Mouse (Mus musculus) myocyte (in vitro differentiated cells): Measurements from ENCODE around the gene Pcbp4.

ENCODE experiments used
- CEBPB ChIP-seq: IDR thresholded peaks from 2 replicates; pipeline ENCODE4 v1.6.1; 2011; ENCODE audit warnings: mild to moderate bottlenecking, moderate library complexity; ENCODE audit not compliant: poor library complexity, insufficient read depth, severe bottlenecking
- E2F4 ChIP-seq: IDR thresholded peaks from one replicate; pipeline ENCODE4 v1.6.1; 2011; ENCODE audit warnings: mild to moderate bottlenecking, control low read depth, moderate library complexity; ENCODE audit not compliant: insufficient read depth
- MAX ChIP-seq: IDR thresholded peaks from one replicate; pipeline ENCODE4 v1.6.1; 2011; ENCODE audit warnings: low read depth, mild to moderate bottlenecking, control low read depth
- MYOD1 ChIP-seq, 3 experiments: IDR thresholded peaks; one replicate each; pipeline ENCODE4 v1.6.1; 2011; ENCODE audit warnings: control low read depth in 2 of 3, low read depth in 2 of 3, mild to moderate bottlenecking in 2 of 3, moderate library complexity in 1 of 3; ENCODE audit not compliant: insufficient read length in 2 of 3, control insufficient read depth in 1 of 3
- MYOG ChIP-seq, 3 experiments: IDR thresholded peaks; one replicate each; pipeline ENCODE4 v1.6.1; 2011; ENCODE audit warnings: control low read depth in 2 of 3, low read depth in 2 of 3, mild to moderate bottlenecking in 2 of 3; ENCODE audit not compliant: insufficient read length in 2 of 3, control insufficient read depth in 1 of 3, insufficient read depth in 1 of 3
- POLR2A ChIP-seq: IDR thresholded peaks from one replicate; pipeline ENCODE4 v1.6.1; 2011; ENCODE audit warnings: low read depth, mild to moderate bottlenecking, control low read depth, moderate library complexity; ENCODE audit not compliant: insufficient read length
- POLR2AphosphoS2 ChIP-seq: IDR thresholded peaks from one replicate; pipeline ENCODE4 v1.6.1; 2011; ENCODE audit warnings: low read depth, control low read depth; ENCODE audit not compliant: insufficient read length
- TCF12 ChIP-seq: IDR thresholded peaks from one replicate; pipeline ENCODE4 v1.6.1; 2011; ENCODE audit warnings: mild to moderate bottlenecking, control low read depth; ENCODE audit not compliant: poor library complexity, insufficient read depth, severe bottlenecking
- TCF3 ChIP-seq: IDR thresholded peaks from one replicate; pipeline ENCODE4 v1.6.1; 2011; ENCODE audit warnings: low read depth, control low read depth; ENCODE audit not compliant: insufficient read length
- USF1 ChIP-seq: IDR thresholded peaks from one replicate; pipeline ENCODE4 v1.6.1; 2011; ENCODE audit warnings: low read depth, mild to moderate bottlenecking, control low read depth, moderate library complexity

DNA sequence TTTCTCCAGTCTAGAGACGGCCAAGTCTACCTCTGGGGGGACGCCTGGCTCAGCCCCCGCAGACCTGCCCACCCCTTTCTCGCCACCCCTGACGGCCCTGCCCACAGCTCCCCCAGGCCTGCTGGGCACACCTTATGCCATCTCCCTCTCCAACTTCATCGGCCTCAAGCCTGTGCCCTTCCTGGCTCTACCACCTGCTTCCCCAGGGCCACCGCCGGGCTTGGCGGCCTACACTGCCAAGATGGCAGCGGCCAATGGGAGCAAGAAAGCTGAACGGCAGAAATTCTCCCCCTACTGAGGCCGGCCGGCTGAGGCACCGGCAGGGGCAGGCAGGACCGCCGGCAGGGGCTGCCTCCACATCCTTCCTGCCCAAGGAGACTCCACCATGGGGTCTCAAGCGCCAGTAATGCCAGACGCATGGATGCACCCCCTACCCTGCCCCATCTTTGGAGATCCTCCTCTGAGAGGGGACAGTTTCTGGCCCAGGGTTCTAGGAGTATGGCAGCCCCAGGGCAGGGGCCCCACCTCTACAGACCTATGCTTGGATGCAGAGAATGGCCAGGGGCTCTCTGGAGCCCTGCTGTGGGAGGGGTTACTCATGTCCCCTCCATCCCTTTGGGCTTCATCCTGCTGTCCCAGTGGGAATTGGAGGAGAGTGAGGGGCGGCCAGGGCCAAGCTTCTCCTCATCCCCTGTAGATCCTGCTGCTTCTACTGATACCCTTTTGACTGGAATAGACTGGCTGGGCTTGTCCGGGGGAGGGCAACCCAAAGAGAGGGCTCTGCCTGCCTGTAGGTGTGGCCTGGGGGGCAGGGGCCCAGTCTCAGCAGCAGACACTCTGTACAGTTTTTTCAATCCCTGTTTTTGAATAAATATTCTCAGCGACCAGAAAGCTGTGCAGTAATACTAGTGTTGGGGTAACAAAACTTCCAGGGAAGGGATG, 10.3 kb downstream of the Pcbp4 start:
- no peak for TF ChIP-seq POLR2A
- TF ChIP-seq MYOG (IDR thresholded peaks at IDR 0.05; ENCODE audit: control insufficient read depth in 1 of 3, insufficient read depth in 1 of 3, insufficient read length in 2 of 3, low read depth in 2 of 3): no peak
- no peak for TF ChIP-seq TCF12
- no peak for TF ChIP-seq CEBPB
- TF ChIP-seq USF1: no peak
- no peak for TF ChIP-seq E2F4
- no peak for TF ChIP-seq POLR2AphosphoS2
- no peak for TF ChIP-seq TCF3
- TF ChIP-seq MYOD1 (IDR thresholded peaks at IDR 0.05; ENCODE audit: control insufficient read depth in 1 of 3, insufficient read length in 2 of 3, low read depth in 2 of 3): no peak
- TF ChIP-seq MAX: no peak
